Mouse (Mus musculus) kidney, postnatal 10 days (tissue): ENCODE data around the gene Ncs1.

Experiments
- DNase-seq: peaks from one replicate; pipeline ENCODE4 v3.0.0; 2021; ENCODE audit warnings: mixed read lengths

Gene Ncs1

DNA sequence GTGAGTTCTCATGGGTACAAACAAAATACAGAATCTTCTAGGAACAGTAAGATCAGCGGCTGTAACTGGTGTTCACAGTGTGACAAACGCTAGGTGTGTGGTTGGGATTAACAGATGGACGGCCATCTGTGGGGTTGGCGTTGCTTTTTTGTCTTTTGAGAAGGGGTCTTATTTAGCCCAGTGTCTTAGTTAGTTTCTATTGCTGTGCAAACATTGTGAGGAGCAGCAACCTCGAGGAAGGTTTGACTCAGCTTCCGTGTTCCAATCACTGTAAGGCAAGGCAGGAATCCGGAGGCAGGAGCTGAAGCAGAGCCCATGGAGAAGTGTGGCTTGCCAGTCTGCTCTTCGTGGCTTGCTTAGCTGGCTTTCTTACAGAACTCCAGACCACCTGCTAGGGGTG lies 35.5 kb downstream of the Ncs1 start:
- no peak for DNase-seq

DNA sequence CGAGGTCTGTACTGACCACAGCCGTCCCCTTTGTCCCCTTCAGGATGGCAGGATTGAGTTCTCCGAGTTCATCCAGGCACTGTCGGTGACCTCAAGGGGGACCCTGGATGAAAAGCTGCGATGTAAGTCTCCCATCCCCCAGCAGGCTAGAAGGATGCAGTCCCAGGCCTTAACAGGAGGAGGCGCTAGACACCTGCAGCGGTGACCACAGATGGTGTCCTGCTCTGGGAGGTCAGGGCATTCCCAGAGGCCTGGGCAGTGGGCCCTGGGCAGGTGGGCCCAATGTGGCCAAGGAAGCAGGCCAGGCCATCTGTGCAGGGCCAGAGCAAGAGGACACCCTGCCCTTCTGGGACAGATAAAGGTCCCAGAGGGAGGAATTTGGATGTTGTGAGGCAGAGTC lies 36.6 kb downstream of the Ncs1 start:
- no peak for DNase-seq

DNA sequence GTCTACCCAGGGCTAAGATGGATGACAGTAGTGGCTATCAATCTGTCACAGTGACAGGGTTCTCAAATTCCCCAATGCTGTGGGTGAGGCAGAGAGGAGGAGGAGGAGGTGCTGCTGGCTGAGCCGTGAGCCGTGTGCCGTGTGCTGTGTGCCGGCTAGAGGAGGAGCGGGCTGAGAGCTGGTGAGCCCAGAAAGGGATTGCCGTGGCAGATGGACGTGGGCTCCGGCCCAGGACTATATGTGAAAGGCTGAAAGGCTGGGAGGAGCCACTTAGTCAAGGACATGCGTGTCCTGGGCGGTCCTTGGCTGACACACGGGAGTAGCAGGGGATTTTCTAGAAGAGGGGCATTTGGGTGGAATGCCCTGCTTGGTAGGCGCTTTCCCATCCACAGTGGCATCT lies 37.3 kb downstream of the Ncs1 start:
- DNase-seq: no peak

- no peak for DNase-seq
These were observed 38.9 kb downstream of the Ncs1 start for GRCm38 (mm10) chr2:31284531-31284930.

GRCm38 (mm10) chr2:31291421-31291820 lies 45.8 kb downstream of the Ncs1 start:
- DNase-seq: peak; percentile 80

- DNase-seq: peak; percentile 86
These were observed 49.4 kb downstream of the Ncs1 start for GRCm38 (mm10) chr2:31294985-31295384.

DNA sequence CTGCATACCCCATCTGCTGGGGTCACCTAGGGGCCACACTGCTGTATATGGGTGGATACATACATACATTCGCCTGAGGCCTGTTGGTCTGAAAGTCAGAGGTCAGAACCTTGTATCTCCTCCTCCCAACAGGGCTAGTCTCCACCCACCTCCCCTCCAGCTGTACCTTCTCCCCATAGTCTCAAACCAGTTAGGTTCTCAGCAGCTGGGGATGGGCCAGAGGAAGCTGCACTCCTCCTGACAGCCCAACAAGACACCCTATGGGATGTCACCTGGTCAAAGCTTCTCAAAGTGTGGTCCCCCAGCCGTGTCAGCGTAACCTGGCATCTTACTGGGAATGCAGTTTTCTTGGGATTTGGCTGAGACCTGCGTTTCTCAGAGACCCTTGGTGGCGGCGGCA lies 50.8 kb downstream of the Ncs1 start:
- no peak for DNase-seq

- DNase-seq: peak; percentile 68
These were observed 52.1 kb downstream of the Ncs1 start for GRCm38 (mm10) chr2:31297602-31298268.

DNA sequence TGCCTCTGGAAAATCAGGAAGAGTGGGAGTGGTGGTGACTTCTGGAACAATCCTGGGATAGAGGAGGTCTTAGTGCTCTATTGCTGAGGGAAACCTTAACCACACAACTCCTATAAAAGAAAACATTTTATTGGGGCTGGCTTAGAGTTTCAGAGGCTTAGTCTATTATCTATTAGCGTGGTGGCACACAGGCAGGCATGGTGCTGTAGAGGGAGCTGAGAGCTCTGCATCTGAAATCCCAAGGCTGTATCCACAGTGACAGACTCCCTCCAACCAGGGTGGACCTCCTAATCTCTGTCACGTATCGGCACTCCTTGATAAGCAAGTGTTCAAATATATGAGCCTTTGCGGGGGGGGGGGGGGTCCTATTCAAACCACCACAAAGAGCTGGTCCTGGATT lies 53.2 kb downstream of the Ncs1 start:
- no peak for DNase-seq

DNA sequence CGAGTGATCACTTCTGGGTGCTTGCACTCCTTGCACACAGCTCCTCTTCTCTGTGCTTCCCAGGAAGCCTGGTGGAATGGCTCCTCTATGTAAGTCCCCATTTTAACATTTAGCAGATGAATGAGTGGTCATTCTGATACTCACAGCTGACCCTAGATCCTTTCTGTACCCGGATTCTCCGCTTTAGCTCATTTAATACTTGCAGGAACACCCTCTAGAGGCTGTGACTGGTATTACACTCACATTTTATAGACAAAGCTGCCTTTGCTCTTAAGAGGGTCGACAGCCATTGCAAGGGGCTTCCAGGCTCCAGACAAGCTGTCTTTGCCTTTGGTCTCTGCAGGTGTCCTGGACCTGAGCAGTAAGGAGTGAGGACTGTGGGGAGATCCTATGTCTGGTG lies 53.6 kb downstream of the Ncs1 start:
- DNase-seq: no peak

DNA sequence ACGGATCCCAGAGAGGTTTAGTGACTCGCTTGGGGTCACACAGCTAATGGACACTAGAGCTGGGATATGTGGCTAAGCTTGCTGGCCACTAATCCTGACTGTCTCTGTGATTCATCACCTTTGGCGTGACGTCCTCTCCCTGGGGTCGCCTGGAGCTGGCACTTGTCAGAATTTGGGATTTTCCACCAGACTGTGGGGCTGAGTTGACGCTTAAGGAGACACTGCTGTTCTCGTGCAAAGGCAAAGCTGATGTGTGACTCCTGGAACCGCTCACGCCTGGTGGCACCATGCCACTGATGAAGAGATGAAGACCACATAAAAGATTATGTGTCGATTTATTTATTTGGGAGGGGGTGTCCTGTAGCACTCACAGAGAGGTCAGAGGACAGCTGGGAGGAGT lies 54.4 kb downstream of the Ncs1 start:
- DNase-seq: no peak

- DNase-seq: no peak
These were observed 57.6 kb downstream of the Ncs1 start for GRCm38 (mm10) chr2:31303177-31303576.

DNA sequence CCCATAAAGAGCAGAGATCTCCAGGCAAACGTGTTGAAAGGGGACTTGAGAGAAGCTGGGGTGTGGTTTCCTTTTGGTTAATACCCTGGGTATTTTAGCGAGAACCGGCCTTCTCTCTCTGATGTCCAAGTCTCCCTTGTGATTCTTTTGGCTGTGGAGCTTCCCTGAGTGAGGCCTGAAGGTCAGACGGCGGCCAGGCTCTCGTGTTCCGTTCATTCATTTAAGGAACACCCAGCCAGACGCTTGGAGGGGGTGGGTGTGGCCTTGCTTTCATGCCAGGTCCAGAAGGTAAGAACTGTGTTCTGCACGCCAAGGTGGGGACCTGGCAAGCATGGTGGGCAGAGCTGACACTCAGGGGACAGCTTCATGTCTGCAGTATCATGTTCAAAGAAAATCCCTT lies 58.6 kb downstream of the Ncs1 start:
- DNase-seq: no peak

GRCm38 (mm10) chr2:31304801-31305665 lies 59.4 kb downstream of the Ncs1 start:
- DNase-seq: no peak

- DNase-seq: peak; percentile 64
These were observed 60.1 kb downstream of the Ncs1 start for GRCm38 (mm10) chr2:31305684-31306083.

GRCm38 (mm10) chr2:31308257-31308656 lies 62.6 kb downstream of the Ncs1 start:
- no peak for DNase-seq

DNA sequence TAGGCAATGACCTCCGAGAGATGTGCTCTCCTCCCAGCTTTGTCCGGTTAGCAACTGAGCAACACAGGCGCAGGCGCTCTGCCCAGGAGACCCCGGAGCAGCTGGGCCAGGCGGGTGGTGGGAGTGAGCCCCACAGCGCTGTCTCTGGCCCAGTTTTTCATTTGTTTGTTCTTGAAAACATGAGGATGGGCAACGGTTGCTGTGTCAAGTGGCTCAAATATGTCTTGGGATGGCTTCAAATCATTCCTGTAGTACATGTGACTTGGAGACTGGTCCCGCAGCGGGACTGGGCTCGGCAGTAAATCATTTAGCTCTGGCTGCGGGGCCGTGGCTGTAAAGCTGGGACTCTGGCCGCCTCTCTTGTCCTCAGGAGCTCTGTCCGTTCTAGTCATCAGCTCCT lies 63.9 kb downstream of the Ncs1 start:
- peak; percentile 59 for DNase-seq

DNA sequence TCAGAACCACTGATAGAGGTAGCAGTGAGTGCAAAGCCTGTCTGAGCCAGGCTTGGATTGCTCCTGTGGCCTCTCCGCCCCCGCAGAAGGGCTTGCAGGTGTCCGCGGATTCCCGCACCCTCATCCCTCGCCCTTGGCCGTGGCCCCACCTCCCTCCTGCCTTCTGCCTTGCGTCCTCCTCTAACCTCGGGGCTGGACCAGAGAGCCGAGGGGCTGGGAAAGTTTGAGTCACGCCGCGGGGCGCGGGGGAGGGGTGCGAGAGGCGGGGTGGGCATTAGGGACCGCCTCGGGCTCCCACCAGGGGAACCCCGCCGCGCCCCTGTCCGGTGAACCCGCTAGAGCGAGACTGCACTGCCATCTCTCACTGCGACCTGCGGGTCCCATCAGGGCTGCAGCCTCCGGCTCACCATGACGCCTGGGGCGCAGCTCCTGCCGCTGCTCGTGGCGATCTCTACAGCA lies 68.4 kb downstream of the Ncs1 start, which contains the start of gene Hmcn2:
TSS of gene Hmcn2 (plus strand) at position 409 of the 459 bp plus-strand sequence.
- DNase-seq: no peak

- no peak for DNase-seq
These were observed 72.5 kb downstream of the Ncs1 start for GRCm38 (mm10) chr2:31318162-31318561.

- no peak for DNase-seq
These were observed 73.6 kb downstream of the Ncs1 start for GRCm38 (mm10) chr2:31319200-31319599.

DNA sequence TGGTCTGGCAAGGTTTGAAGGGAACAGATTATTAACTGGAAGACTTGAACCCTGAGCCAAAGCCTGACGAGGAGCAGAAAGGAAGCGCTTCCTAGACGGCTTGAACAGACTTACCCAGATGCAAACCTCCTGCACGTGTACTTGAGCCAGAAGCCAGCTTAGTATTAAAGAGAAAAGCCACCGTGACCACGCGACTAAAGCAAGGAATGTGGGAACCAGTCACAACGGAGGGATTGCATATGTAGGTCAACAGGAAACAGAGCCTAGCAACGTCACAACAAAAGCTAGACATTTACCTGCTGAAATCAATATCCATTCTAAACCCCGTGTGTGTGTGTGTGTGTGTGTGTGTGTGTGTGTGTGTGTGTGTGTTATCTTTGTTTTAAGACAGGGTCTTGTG lies 81.6 kb downstream of the Ncs1 start:
- DNase-seq: no peak

- peak; percentile 67 for DNase-seq
These were observed 92.2 kb downstream of the Ncs1 start for GRCm38 (mm10) chr2:31337706-31338330.

- peak; percentile 83 for DNase-seq
These were observed 94.2 kb downstream of the Ncs1 start for GRCm38 (mm10) chr2:31339826-31340225.
